Mouse (Mus musculus): ENCODE results near the gene Abcc4.

The Abcc4 gene

DNA sequence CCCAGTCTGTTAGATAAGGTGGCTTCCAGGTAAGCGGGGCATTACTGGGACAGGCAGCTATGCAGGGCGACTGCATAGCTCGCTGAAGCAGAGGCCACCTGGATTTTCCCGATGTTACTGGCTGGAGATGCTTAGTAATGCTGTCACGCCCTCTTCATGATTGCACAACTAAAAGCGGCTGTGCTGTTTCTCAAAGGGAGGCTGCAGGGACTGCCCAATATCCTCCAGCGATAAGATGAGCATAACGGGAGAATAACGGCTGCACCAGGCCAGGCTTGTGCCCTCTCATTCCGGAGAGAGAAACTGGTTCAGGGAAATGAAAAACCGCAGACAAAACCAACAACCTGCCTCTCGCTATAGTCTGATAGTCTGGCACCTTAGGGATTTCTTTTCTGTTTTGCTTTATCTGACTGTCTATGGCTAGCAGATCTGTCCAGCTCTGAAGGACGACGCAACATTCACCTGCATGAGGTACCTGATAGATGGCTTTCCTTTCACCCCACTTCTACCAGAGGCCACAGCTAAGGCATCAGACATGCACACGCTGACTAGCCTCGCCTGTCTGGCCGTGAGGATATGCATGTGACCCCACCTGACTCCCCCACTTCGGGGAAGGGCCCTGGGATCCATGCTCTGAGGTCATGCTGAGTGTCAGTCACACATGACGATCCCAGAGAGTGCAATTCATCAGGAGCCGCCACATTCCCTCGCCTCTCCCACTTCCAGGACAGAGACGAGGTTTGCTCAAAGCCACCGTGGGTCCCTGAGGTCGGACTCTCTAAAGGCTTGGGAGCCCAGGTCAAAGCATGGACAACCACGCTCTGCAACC lies 67.4 kb downstream of the Abcc4 start:
- DNase-seq (ENCODE audit: low spot score), result no peak

GRCm38 (mm10) chr14:118635493-118636183 lies 70.4 kb downstream of the Abcc4 start:
- no peak for DNase-seq (ENCODE audit: low spot score)

DNA sequence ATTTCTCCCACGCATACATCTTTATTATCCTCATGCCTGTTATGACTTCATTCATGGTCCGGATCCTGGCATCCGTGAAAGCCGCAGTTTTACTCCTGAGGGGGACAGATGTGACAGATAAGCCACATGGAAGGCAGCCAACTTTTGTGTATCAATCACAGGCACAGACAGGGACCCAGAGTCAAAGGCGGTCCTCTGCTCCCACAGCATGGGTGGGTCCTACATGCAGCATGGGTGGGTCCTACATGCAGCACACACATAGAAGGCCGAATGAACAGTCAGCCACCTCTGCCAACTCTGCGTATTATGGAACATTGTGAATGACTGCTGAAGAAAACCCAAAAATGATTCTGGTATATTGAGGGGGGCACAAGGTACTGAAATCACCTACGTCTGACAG lies 76.4 kb downstream of the Abcc4 start:
- DNase-seq (ENCODE audit: low spot score), result no peak

DNA sequence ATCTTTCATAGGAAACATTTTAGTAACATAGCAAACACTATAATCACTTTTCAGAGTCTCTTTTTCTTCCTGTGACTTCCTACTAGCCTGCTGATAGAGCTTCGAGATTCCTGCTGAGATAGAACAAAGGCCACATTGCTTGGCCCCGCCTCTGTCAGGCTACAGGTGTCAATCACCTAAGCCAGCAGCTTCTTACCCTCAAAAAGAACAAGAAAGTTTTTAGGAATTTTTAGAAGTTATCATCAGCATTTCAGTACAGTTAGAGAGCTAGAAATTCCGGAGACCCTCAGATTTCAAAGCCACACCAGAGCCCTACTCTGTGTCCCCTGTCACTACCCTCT lies 84.6 kb downstream of the Abcc4 start:
- no peak for DNase-seq (ENCODE audit: low spot score)

- DNase-seq (ENCODE audit: low spot score), result no peak
These were observed 85.1 kb downstream of the Abcc4 start for GRCm38 (mm10) chr14:118620773-118621448.

GRCm38 (mm10) chr14:118616698-118617311 lies 89.2 kb downstream of the Abcc4 start:
- DNase-seq (ENCODE audit: low spot score), result peak; percentile 70

- DNase-seq (ENCODE audit: low spot score), result no peak
These were observed 92.3 kb downstream of the Abcc4 start for GRCm38 (mm10) chr14:118613734-118614133.

DNA sequence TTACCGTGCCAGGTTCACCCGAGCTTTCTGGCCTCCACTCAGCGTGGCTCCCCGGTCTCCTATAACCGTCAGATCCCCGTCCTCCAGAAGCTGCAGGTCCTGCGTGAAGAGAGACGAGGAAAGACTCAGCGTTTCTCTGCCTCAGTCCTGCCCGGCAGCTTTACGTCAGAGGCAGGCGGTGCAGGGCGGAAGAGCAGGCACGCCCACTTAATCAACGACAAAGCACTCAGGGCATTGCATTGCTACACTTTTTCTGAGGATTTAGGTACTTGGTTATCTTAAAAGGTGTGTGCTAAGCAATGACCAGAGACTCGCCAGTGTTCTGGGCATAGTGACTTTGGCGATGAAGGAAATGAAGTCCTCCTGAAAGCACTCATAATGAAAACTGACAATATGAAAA lies 94.3 kb downstream of the Abcc4 start:
- no peak for DNase-seq (ENCODE audit: low spot score)

DNA sequence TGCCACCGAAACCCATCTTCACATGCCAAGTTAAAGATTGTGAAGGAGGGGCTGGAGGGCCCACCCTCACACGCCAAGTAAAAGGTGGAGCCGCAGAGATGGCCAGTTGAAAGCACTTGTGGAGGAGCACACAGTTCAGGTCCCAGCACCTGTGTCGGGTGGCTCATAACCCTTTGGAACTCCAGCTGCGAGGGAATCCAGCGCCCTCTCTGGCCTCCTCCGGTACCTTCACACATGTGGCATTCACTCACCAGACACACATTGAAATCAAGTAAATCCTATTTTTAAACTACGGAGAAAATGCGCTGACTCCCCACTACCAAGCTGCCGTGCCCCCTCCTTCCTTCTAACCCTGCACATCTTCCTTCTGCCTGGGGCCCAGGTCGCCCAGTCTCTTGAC lies 95.2 kb downstream of the Abcc4 start:
- no peak for DNase-seq (ENCODE audit: low spot score)

DNA sequence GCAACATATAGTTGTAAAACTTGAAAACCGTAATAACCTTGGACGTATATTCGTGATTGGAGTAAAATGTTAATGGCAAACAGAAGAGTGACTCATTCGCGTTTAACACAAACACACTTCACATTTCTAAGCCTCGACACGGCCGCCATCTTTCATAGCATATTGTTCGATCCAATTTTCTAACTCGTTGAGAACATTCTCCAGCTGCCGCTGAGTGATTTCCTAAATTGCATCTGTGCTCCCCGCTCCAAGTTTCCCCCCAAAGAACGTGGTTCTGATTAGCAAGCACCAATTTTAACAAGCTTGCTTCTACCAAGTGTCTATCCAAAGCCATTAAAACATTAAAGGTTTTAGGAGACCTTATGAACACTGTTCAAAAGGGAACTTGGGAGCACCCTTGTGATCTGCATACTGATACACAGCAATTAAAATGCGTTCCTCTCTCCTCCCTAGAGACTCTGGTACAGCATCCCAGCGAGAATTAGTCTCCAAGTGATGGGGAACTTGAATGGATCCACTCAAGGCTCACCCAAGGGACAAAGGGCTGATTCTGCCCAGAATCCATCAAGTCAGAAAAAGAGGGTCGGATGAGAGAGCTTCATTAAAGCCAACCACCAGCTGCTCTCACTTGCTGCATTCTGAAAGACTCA lies 97.1 kb downstream of the Abcc4 start:
- DNase-seq (ENCODE audit: low spot score), result no peak

GRCm38 (mm10) chr14:118608317-118608716 lies 97.7 kb downstream of the Abcc4 start:
- DNase-seq (ENCODE audit: low spot score), result no peak

DNA sequence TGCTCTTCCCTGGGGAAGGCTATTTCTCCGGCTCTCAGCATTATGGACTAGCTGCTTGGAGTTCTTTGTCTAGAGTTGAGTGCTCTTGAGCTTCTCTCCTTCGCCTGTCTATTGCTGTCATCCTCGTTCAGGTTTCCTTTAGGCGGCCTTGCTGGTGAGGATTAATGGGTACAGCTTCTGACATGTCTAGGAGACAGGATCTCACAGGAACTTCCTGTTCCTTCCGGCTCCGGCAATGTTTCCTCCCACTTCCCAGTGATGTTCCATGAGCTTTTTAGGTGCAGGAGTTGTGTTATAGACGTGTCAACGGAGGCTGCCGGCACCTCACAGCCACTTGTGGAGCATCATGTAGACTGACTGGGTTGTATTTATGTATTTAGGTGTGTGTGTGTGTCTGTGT lies 99.5 kb downstream of the Abcc4 start:
- no peak for DNase-seq (ENCODE audit: low spot score)

DNA sequence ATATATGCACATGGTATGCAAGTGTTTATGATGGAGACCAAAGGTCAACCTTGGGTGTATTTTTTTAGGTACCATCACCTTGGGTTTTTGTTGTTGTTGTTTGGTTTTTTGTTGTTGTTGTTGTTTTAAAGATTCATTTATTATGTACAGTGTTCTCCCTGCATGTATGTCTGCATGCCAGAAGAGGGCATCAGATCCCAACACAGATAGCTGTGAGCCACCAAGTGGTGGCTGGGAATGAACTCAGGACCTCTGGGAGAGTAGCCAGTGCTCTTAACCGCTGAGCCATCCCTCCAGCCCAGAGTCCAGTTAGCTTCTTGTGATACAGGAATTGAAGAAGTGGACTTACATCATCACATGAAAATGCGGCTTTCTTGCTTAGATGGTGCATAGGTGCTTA lies 101.1 kb downstream of the Abcc4 start:
- DNase-seq (ENCODE audit: low spot score), result no peak

DNA sequence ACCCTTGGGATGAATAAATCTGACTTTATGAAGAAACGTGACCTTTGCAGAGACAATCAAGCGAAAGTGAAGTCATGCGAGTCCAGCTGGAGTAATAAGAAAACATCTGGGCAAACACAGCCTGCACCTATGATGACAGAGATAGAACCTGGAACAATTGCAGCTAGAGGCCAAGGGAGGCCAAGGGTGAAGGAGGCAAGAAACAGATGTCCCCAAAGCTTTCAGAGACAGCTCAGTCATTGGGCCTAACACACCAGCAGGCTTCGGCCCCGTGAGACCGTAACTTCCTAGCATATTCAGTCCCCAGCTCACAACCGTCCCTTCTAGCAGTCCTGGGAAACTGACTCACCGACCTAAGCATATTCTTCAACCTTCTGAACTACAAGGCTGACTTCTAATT lies 104.0 kb downstream of the Abcc4 start:
- DNase-seq (ENCODE audit: low spot score), result peak; percentile 35

DNA sequence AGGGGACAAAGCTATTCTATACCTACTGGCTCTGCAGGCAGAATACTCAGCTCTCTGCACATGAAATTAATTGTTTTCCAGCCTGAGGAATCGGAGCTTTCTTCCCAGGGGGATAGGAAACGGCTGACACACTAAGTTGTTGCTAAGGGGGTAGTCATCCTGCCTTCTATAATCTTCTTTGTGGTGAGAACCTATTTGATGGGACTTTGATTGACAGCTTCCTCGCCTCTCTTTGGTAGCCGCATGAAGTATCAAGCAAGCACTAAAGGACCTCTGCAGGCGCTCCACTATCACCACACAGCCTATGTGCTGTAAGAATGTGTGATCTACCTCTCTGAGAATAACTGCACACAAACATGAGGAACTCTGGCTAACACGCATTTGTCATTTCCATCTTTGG lies 105.3 kb downstream of the Abcc4 start:
- DNase-seq (ENCODE audit: low spot score), result peak; percentile 29

DNA sequence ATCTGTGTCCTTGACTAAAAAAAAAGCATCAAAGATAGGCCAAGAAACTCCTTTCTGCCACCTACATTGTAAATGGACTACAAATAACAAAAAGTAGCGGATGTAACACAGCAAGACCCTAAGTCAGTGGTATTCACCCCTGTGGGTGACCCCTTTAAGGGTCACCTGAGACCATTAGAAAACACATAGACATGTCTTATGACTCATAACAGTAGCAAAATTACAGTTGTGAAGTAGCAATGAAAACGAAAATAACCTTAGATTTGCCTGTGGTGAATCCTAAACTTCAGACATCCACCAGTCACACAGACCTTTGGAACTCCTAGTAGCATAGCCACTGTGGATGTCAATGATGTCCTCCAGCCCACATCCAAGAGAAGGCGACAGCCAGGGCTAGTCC lies 107.3 kb downstream of the Abcc4 start:
- no peak for DNase-seq (ENCODE audit: low spot score)

DNA sequence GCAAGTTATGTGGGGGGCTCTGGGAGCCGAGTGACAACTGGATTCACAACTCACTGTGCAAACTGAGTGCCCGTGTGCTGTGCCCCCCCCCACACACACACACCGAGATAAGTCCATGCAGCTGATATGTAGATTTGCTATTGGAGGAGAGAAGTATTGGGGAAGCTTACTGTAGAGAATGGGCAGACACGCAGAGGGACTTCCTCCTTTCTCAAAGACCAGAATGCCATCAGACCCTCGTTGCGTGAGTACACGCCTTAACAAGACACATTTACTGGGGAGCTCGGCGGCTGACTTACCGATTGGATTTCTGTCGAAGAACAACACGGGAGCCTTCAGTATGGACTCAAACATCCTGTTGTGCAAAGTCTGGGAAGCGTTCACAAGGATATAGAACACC lies 111.6 kb downstream of the Abcc4 start:
- DNase-seq (ENCODE audit: low spot score), result no peak

DNA sequence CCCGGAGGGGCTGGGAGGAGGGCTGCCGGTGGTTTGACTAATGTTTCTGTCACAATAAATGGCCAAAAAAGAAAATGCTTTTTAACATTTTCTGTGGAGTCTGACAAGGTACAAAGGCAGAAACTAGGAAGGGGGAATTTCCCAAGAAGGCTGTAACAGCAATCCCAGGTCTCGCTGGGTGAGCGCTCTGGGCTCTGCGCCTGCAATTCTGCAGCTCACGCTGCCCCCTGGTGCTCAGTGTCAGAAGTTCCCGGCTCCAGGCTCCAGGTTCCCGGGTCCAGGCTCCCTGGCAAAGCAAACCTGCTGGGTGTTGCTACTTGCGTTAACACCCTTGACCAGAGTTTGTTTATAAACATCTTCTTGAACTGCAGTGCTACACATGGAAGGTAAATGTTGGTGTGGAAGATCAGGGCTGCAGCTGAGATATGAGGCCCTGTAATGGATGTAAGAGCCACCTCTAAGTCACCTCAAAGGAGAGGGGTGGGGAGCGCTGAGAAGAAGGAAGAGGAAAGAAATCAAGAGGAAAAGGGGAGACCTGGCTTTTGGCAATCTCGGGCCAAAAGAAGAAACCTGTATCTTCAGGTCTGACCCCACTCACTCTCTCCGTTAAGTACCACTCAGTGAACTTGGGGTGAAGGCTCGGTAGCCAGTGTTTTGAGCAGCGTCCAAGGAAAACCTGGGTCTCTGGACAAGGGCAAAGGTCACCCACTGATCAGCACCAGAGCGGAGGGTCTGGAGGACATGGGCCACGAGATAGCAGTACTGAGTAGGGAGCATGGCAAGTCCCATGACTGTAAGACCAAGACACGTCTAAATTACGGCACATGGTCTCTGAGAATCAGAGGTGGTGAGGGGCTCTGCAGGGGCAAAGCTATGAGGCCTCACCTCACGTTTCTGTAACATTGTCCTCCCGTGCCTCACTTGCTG lies 114.3 kb downstream of the Abcc4 start:
- DNase-seq (ENCODE audit: low spot score), result peak; percentile 87

GRCm38 (mm10) chr14:118582333-118582941 lies 123.6 kb downstream of the Abcc4 start:
- no peak for DNase-seq (ENCODE audit: low spot score)

DNA sequence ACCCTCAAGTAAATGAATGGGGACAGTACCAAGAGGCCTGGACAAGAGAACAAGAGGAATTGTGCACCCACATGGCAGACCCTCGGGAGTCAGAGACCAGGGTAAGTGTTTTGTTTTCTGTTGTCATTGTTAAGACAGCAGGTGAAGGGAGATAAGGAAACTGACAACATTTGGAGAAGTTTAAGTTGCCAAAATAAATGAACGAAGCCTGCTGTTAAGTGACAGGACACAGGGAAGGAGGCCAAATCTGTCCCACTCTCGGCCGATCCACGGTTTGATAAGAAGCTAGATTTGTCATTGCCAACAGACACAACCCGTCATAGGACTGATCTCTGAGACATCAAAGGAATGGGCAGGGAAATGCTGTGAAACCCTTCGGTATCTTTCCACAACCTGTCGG lies 124.3 kb downstream of the Abcc4 start:
- no peak for DNase-seq (ENCODE audit: low spot score)
